Mouse (Mus musculus) embryonic fibroblast, embryonic 13.5 days (primary cell): ENCODE data around the gene Spag4.

Experiments
- CTCF ChIP-seq: IDR thresholded peaks from 2 replicates; pipeline ENCODE4 v1.5.1; 2011; ENCODE audit warnings: mild to moderate bottlenecking, control low read depth, low read length, moderate library complexity, borderline replicate concordance; ENCODE audit not compliant: insufficient read depth
- POLR2A ChIP-seq: IDR thresholded peaks from 2 replicates; pipeline ENCODE4 v1.6.1; 2011; ENCODE audit warnings: low read depth, mild to moderate bottlenecking, control low read depth, low read length, moderate library complexity

- TF ChIP-seq POLR2A (no peak), CTCF (no peak)
These were observed 25.6 kb upstream of the Spag4 start for GRCm38 (mm10) chr2:156039390-156039789.
